Mouse (Mus musculus) heart, embryonic 15.5 days (tissue): ENCODE results near the gene Tnf. TPM values are rescaled to one million over a fixed set of nuclear protein-coding genes. Genes with fewer than 3 reads are reported as not detected.

Experiments
- ATAC-seq: fragments of 200-750 bp; cut with Nextera tagmentation; replicated peaks from 2 replicates; pipeline ENCODE4 v1.8.0; 2017; ENCODE audit warnings: low read depth, moderate TSS enrichment; ENCODE audit not compliant: insufficient number of reproducible peaks, insufficient read depth, low FRiP score
- H3K27ac ChIP-seq: fragments of 300-500 bp; sonication (generic); 2 replicates; pipeline ENCODE4 v1.5.1; 2015; ENCODE audit warnings: mild to moderate bottlenecking, inconsistent platforms
- H3K27me3 ChIP-seq: fragments of 300-500 bp; sonication (generic); 2 replicates; pipeline ENCODE4 v1.6.1; 2015; ENCODE audit warnings: inconsistent platforms
- H3K36me3 ChIP-seq: fragments of 300-500 bp; sonication (generic); 2 replicates; pipeline ENCODE4 v1.6.1; 2015; ENCODE audit warnings: mild to moderate bottlenecking, inconsistent platforms
- H3K4me1 ChIP-seq: fragments of 300-500 bp; sonication (generic); replicated peaks from 2 replicates; pipeline ENCODE4 v1.6.1; 2015; ENCODE audit warnings: inconsistent platforms
- H3K4me2 ChIP-seq: fragments of 300-500 bp; sonication (generic); 2 replicates; pipeline ENCODE4 v1.6.1; 2015; ENCODE audit warnings: inconsistent platforms, mild to moderate bottlenecking, moderate library complexity
- H3K4me3 ChIP-seq: fragments of 300-500 bp; sonication (generic); 2 replicates; pipeline ENCODE4 v1.5.1; 2015; ENCODE audit warnings: mild to moderate bottlenecking, inconsistent platforms
- H3K9ac ChIP-seq: fragments of 300-500 bp; sonication (generic); 2 replicates; pipeline ENCODE4 v1.6.1; 2015; ENCODE audit warnings: mild to moderate bottlenecking, inconsistent platforms
- H3K9me3 ChIP-seq: fragments of 300-500 bp; sonication (generic); replicated peaks from 2 replicates; pipeline ENCODE4 v1.6.1; 2016; ENCODE audit warnings: inconsistent platforms
- WGBS: fragments of 180-500 bp; shearing (Covaris S2); methylation state at CpG from one replicate; pipeline ENCODE4 v1.1.7; 2015; ENCODE audit warnings: mixed read lengths; 5-methylcytosine and 5-hydroxymethylcytosine counted together
- microRNA-seq: library from miRNA; unstranded; fragments of <30 nt; microRNA quantifications from one replicate; pipeline ENCODE4, GENCODE M21; 2016
- polyA plus RNA-seq: library from polyadenylated mRNA; unstranded; fragments of >200 nt; fragmentation: Nextera tagmentation; extraction: Ambion mirVana; gene quantifications from 2 replicates; pipeline ENCODE4 v1.2.1, GENCODE M21; 2015

The Tnf gene
- polyA plus RNA-seq, 1 experiment from 2014 or later: not detected

DNA sequence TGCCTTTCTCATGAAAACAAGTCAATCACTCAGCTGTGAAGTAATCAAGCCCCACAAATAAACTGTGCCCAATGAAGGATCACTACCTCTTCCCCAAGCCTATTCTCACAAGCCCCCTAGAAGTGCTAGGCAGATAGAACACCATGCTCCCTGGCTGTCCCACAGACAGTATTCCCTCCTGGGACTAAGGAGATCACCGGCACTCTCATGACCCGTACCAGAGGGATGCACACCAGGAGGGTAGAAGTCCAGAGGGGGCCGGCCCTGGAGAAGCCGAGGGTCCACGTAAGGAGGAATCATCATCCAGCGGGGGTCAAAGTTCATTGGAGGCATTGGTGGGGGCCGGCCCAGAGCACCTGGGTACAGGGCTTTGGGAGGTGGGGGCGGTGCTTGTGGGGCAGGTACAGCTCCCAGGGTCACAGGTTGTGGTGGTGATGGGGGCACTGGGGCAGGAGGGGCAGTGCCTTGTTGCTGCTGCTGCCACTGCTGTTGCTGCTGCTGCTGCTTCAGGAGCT lies 44.1 kb downstream of the Tnf start:
- Histone ChIP-seq H3K27me3 (no peaks in the 10 kb centered on the region), H3K4me3 (no peak overlapping the region), H3K27ac (no peak overlapping the region), H3K36me3 (peaks cover 90% of the 10 kb centered on the region), H3K4me1 (peaks cover 11% of the 10 kb centered on the region), H3K4me2 (no peak overlapping the region), H3K9ac (no peak overlapping the region; the same call in 1 of the 2 replicates), H3K9me3 (no peaks in the 10 kb centered on the region)
- 92% methylated on average over 8 of the region's 8 CpGs for WGBS
- no peak for ATAC-seq

GRCm38 (mm10) chr17:35157254-35157653 lies 44.6 kb downstream of the Tnf start:
- WGBS: 93% methylated on average over 8 of the region's 8 CpGs

GRCm38 (mm10) chr17:35156461-35157200 lies 45.2 kb downstream of the Tnf start:
- Histone ChIP-seq H3K4me3 (no peak overlapping the region), H3K36me3 (peaks cover 100% of the 10 kb centered on the region), H3K9ac (no peak overlapping the region), H3K4me2 (no peak overlapping the region), H3K27ac (no peak overlapping the region), H3K4me1 (0 out of 2 replicates have a peak, but pooled peaks cover 2% of the 10 kb centered on the region), H3K9me3 (no peaks in the 10 kb centered on the region), H3K27me3 (no peaks in the 10 kb centered on the region)
- no peak for ATAC-seq
- WGBS: 85% methylated on average over 33 of the region's 33 CpGs

More at GRCm38 (mm10) chr17:35157254-35157653, 44.6 kb downstream of the Tnf start:
- Histone ChIP-seq H3K36me3 (peaks cover 95% of the 10 kb centered on the region), H3K9me3 (no peaks in the 10 kb centered on the region), H3K27ac (no peak overlapping the region), H3K27me3 (no peaks in the 10 kb centered on the region), H3K4me2 (no peak overlapping the region), H3K9ac (no peak overlapping the region), H3K4me3 (no peak overlapping the region), H3K4me1 (peaks cover 7% of the 10 kb centered on the region)
- no peak for ATAC-seq

DNA sequence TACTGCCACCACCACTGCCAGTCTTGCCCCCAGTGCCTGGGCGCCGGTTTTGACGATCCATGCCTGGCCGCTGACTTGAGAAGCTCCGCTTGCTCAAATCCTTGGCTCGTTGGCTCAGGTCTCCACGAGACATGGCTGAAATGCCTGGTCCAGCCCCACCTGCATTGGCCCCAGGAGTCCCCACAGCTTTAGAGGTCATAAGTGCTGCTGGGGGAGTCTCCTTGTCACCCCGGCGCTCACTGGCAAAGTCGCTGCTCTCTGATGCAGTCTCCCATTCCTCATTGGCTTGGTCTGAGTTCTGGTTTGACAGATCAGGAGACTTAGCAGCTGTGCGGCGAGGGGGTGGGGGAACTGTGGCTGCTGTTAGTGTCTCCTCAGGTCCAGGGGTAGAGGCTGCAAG lies 46.4 kb downstream of the Tnf start:
- 86% methylated on average over 12 of the region's 12 CpGs for WGBS
- Histone ChIP-seq H3K4me3 (no peak overlapping the region), H3K9me3 (no peaks in the 10 kb centered on the region), H3K36me3 (peaks cover 98% of the 10 kb centered on the region), H3K4me1 (no peaks in the 10 kb centered on the region), H3K27me3 (no peaks in the 10 kb centered on the region), H3K27ac (no peak overlapping the region), H3K4me2 (no peak overlapping the region), H3K9ac (no peak overlapping the region)
- ATAC-seq: no peak

GRCm38 (mm10) chr17:35154616-35155015 lies 47.2 kb downstream of the Tnf start:
- H3K9ac ChIP-seq: no peak overlapping the region
- no peaks in the 10 kb centered on the region for H3K9me3 ChIP-seq
- H3K4me1 ChIP-seq: no peaks in the 10 kb centered on the region
- peaks cover 98% of the 10 kb centered on the region for H3K36me3 ChIP-seq
- no peak for ATAC-seq
- WGBS: 80% methylated on average over 7 of the region's 7 CpGs
- H3K27me3 ChIP-seq: no peaks in the 10 kb centered on the region
- H3K4me3 ChIP-seq: no peak overlapping the region
- H3K4me2 ChIP-seq: no peak overlapping the region
- H3K27ac ChIP-seq: no peak overlapping the region

DNA sequence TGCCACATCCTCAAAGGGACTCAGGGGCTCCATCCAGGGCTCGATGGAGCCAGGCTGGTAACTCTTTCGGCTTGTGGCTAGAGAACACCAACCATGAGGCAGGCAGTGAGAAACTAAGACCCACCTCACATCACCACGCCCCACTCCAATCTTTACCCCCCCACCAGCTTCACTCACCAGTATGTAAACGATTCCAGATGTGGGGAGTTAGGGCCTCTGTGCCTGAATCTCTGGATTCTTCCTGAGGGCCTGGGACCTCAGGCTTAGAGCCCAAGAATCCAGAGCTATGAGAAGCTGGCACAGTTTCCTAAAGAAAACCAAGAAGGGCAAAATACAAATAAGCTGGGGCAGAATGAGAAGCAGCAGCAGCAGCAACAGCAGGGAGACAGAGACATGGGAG lies 47.9 kb downstream of the Tnf start:
- no peak for ATAC-seq
- no peak overlapping the region for H3K9ac ChIP-seq
- WGBS: 83% methylated on average over 4 of the region's 4 CpGs

DNA sequence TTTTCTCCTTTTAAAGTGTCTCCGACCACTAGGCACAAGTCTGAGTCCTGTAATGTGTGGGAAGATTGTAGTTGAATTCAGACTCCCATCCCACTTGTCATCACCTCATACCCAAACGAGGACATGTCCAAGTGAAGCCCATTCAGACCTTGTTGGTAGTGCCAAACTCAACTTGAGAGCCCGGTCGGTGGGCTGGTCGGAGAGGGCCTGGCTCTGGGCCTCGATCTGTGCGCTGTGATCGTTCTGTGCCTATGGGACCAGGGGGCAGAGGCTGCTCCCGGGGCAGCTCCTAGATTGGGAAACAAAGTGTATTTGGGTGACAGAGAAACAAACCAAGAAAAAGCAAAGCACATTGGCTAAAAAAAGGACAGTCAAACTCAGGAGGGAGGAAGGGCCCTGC lies 48.7 kb downstream of the Tnf start:
- H3K4me2 ChIP-seq: no peak overlapping the region
- no peaks in the 10 kb centered on the region for H3K9me3 ChIP-seq
- no peak overlapping the region for H3K9ac ChIP-seq
- ATAC-seq: no peak
- H3K27me3 ChIP-seq: no peaks in the 10 kb centered on the region
- H3K4me3 ChIP-seq: no peak overlapping the region
- H3K36me3 ChIP-seq: peaks cover 98% of the 10 kb centered on the region
- H3K4me1 ChIP-seq: no peaks in the 10 kb centered on the region
- WGBS: 69% methylated on average over 9 of the region's 9 CpGs
- no peak overlapping the region for H3K27ac ChIP-seq

More for the DNA sequence above, 47.9 kb downstream of the Tnf start:
- Histone ChIP-seq H3K4me3 (no peak overlapping the region), H3K9me3 (no peaks in the 10 kb centered on the region), H3K27me3 (no peaks in the 10 kb centered on the region), H3K4me2 (no peak overlapping the region), H3K36me3 (peaks cover 98% of the 10 kb centered on the region), H3K27ac (no peak overlapping the region), H3K4me1 (no peaks in the 10 kb centered on the region)

GRCm38 (mm10) chr17:35152121-35152520 lies 49.7 kb downstream of the Tnf start:
- H3K4me2 ChIP-seq: no peak overlapping the region
- ATAC-seq: no peak
- H3K9ac ChIP-seq: no peak overlapping the region

More at GRCm38 (mm10) chr17:35152121-35152520, 49.7 kb downstream of the Tnf start:
- no peak overlapping the region for H3K4me3 ChIP-seq
- H3K27ac ChIP-seq: no peak overlapping the region
- peaks cover 98% of the 10 kb centered on the region for H3K36me3 ChIP-seq
- H3K9me3 ChIP-seq: no peaks in the 10 kb centered on the region
- H3K4me1 ChIP-seq: no peaks in the 10 kb centered on the region
- H3K27me3 ChIP-seq: no peaks in the 10 kb centered on the region
- 96% methylated on average over 4 of the region's 4 CpGs for WGBS

Small RNA genes within 50 kb of the gene (microRNA-seq; reads per million reads assigned to microRNA genes)
- gene Mir6973a (not detected), gene Mir6974 (not detected), gene Mir6975 (2.3 reads per million, percentile 3 among the genes with 10 or more reads in this experiment), gene Mir8094 (not detected)

Other genes starting within 250 kb of the Tnf start
- gene Hspa1b, start 242.8 kb downstream of the Tnf start, polyA plus RNA-seq: 0.16 and 0.30 TPM in 2 replicates
- not detected in 2 replicates for gene Gm20481, start 232.1 kb downstream of the Tnf start, polyA plus RNA-seq
- 3.5 and 4.8 TPM in 2 replicates for gene Hspa1a, start 229.9 kb downstream of the Tnf start, polyA plus RNA-seq
- 2.1 and 2.6 TPM in 2 replicates for gene Hspa1l, start 229.3 kb downstream of the Tnf start, polyA plus RNA-seq
- gene Lsm2, start 220.1 kb downstream of the Tnf start, polyA plus RNA-seq: 116 and 132 TPM in 2 replicates
- gene Vars, start 201.0 kb downstream of the Tnf start, polyA plus RNA-seq: 43.0 and 89.7 TPM in 2 replicates
- gene Vwa7, start 185.4 kb downstream of the Tnf start, polyA plus RNA-seq: 0.24 and 0.31 TPM in 2 replicates
- gene Sapcd1, start 174.0 kb downstream of the Tnf start, polyA plus RNA-seq: 1.4 and 2.8 TPM in 2 replicates
- gene Msh5, start 155.3 kb downstream of the Tnf start, polyA plus RNA-seq: 2.7 and 3.8 TPM in 2 replicates
- gene Clic1, start 152.0 kb downstream of the Tnf start, polyA plus RNA-seq: 307 and 332 TPM in 2 replicates
- 168 and 202 TPM in 2 replicates for gene Ddah2, start 143.0 kb downstream of the Tnf start, polyA plus RNA-seq
- 0.14 TPM in 1 of 2 replicates, not detected in the other for gene Ly6g6c, start 136.6 kb downstream of the Tnf start, polyA plus RNA-seq
- gene Mpig6b, start 135.8 kb downstream of the Tnf start, polyA plus RNA-seq: 0.77 and 0.81 TPM in 2 replicates
- gene Ly6g6e, start 125.1 kb downstream of the Tnf start, polyA plus RNA-seq: 0.29 and 0.31 TPM in 2 replicates
- 2.2 and 2.4 TPM in 2 replicates for gene Ly6g6d, start 123.9 kb downstream of the Tnf start, polyA plus RNA-seq
- gene Ly6g6f, start 116.4 kb downstream of the Tnf start, polyA plus RNA-seq: 0.16 and 0.29 TPM in 2 replicates
- 64.7 and 80.1 TPM in 2 replicates for gene Abhd16a, start 112.7 kb downstream of the Tnf start, polyA plus RNA-seq
- 0.41 TPM in 1 of 2 replicates, not detected in the other for gene Ly6g5c, start 93.7 kb downstream of the Tnf start, polyA plus RNA-seq
- 0.31 and 0.66 TPM in 2 replicates for gene Ly6g5b, start 86.6 kb downstream of the Tnf start, polyA plus RNA-seq
- gene Gpank1, start 80.6 kb downstream of the Tnf start, polyA plus RNA-seq: 10.0 and 13.8 TPM in 2 replicates
- 200 and 211 TPM in 2 replicates for gene Csnk2b, start 80.0 kb downstream of the Tnf start, polyA plus RNA-seq
- gene D17H6S53E, start 75.6 kb downstream of the Tnf start, polyA plus RNA-seq: 10.1 and 11.2 TPM in 2 replicates
- gene Apom, start 70.0 kb downstream of the Tnf start, polyA plus RNA-seq: 0.57 and 4.7 TPM in 2 replicates
- 40.8 and 44.0 TPM in 2 replicates for gene Bag6, start 66.8 kb downstream of the Tnf start, polyA plus RNA-seq
- gene Prrc2a, start 37.1 kb downstream of the Tnf start, polyA plus RNA-seq: 95.1 and 142 TPM in 2 replicates
- 7.5 and 9.6 TPM in 2 replicates for gene Aif1, start 25.9 kb downstream of the Tnf start, polyA plus RNA-seq
- gene Lst1, start 13.6 kb downstream of the Tnf start, polyA plus RNA-seq: 8.1 and 12.2 TPM in 2 replicates
- gene Ltb, start 7.6 kb downstream of the Tnf start, polyA plus RNA-seq: 1.5 and 4.8 TPM in 2 replicates
- 0.09 and 0.62 TPM in 2 replicates for gene Lta, start 3.3 kb upstream of the Tnf start, polyA plus RNA-seq
- gene Gm16181, start 18.8 kb upstream of the Tnf start, polyA plus RNA-seq: 0.35 and 0.48 TPM in 2 replicates
- gene Atp6v1g2, start 31.7 kb upstream of the Tnf start, polyA plus RNA-seq: 8.9 and 9.4 TPM in 2 replicates
- gene Nfkbil1, start 33.8 kb upstream of the Tnf start, polyA plus RNA-seq: 7.8 and 9.1 TPM in 2 replicates
- gene Ddx39b, start 39.7 kb upstream of the Tnf start, polyA plus RNA-seq: 213 and 268 TPM in 2 replicates
- 56.6 and 101 TPM in 2 replicates for gene H2-D1, start 60.7 kb upstream of the Tnf start, polyA plus RNA-seq
- 0.06 and 0.09 TPM in 2 replicates for gene H2-Q1, start 118.4 kb upstream of the Tnf start, polyA plus RNA-seq
- gene H2-Q2, start 140.2 kb upstream of the Tnf start, polyA plus RNA-seq: 1.3 and 1.6 TPM in 2 replicates
- gene H2-Q4, start 177.6 kb upstream of the Tnf start, polyA plus RNA-seq: 2.1 and 5.5 TPM in 2 replicates
- gene H2-Q6, start 222.8 kb upstream of the Tnf start, polyA plus RNA-seq: 0.43 and 1.8 TPM in 2 replicates
- gene H2-Q7, start 237.1 kb upstream of the Tnf start, polyA plus RNA-seq: 0.98 and 4.0 TPM in 2 replicates